Mouse (Mus musculus) ES-Bruce4 (cell line): ENCODE data around the gene Rcsd1.

Experiments used
- CTCF ChIP-seq: IDR thresholded peaks from one replicate; pipeline ENCODE4 v1.8.1; 2011; ENCODE audit warnings: low read depth, low read length
- POLR2A ChIP-seq: IDR thresholded peaks from one replicate; pipeline ENCODE4 v1.8.1; 2011; ENCODE audit warnings: low read length; ENCODE audit not compliant: insufficient read depth

DNA sequence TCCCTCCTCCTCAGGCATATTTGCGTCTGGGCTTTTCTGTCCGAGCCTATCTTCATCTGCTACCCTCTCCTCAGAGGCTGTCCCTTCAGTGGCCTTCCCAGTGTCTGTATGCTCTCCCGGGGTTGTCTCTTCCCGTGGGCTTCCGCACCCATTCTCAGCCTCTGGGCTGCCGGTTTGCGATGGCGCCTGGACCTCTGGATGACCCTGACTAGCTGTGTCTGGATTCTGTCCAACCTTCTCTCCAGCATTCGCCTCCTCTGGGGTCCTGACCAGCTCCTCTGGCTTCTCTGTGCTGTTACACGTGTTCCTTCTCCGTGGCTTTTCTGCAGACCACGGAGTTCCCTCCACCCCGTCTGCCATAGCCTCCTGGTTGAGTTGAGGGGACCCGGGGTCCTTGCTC, 54.1 kb downstream of the Rcsd1 start:
- TF ChIP-seq CTCF (no peak), POLR2A (no peak)
